Mouse (Mus musculus) frontal cortex, adult 2 months (tissue): ENCODE data around the gene Mcub. TPM values are rescaled to one million over a fixed set of nuclear protein-coding genes. Genes with fewer than 3 reads are reported as not detected.

Experiments
- DNase-seq, 2 experiments: peaks; one replicate each; pipeline ENCODE4 v3.0.0; 2022; ENCODE audit warnings: low spot score in 1 of 2; ENCODE audit errors: extremely low spot score in 1 of 2
- polyA plus RNA-seq: library from polyadenylated mRNA; depleted of rRNA; stranded (reverse); fragments of >200 nt; gene quantifications from 2 replicates; pipeline ENCODE4 v1.2.3, GENCODE M21; 2012; rRNA removed

The Mcub gene
- polyA plus RNA-seq, 1 experiment: 8.5 TPM

- DNase-seq: peak; percentile 20 to 50
These were observed 68.7 kb downstream of the Mcub start, which contains the start of gene Casp6 for GRCm38 (mm10) chr3:129901271-129901809. TSS of gene Casp6 (plus strand) at chr3:129901425.

GRCm38 (mm10) chr3:129898886-129899285, 71.1 kb downstream of the Mcub start:
- DNase-seq: no peak

DNA sequence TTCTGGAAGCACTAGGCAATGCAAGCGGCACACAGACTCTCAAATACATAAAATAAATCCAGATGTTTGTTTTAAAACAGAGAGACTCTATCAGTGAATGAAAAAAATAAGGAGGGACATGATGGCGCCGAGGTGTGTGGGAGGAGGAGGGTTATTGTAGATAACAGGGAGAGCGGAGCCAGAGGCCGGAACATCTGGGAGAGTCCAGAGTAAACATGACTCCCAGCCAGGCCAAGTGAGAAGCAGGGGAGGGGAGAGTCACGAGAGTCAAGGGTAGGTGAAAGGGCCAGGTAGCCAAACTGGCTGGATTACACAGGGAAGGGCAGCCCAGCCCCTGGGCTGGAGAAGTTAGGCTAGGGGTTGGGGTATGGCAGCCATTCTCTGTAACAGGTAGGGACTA, 73.4 kb downstream of the Mcub start:
- no peak for DNase-seq

DNA sequence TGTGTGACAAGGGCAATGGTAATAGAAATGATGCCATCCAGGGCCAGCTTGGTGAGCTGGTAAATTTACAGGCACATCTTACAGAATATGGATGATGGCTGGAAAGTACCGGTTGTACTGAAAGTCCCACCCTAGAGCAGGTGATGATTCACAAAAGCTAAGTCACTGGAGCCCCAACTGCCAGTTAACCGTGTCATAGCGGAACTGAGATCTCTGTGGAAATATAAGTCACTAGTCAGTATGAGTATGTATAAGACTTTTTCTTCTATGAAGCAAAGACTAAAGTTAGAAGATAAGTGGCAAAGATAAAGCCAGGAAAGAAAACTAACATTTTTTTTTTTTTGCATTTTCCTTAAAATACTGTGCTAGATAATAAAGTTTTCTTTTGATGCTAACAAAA, 76.9 kb downstream of the Mcub start:
- DNase-seq: no peak

DNA sequence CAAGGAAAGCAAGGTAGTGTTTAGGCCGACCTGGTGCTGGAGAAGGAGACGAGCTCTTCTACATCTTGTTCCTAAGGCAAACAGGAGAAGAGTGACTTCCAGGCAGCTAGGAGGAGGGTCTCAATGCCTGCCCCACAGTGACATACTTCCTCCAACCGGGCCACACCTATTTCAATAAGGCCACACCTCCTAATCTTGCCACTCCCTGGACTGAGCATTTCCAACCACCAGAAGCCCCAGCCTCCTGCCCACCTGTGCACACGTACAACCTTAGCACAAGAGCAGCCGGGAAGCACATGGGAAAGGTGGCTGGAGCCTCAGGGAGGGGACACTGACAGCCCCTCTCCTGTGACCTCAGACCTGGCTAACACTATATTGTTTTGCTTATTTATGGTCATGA, 78.0 kb downstream of the Mcub start:
- no peak for DNase-seq

DNA sequence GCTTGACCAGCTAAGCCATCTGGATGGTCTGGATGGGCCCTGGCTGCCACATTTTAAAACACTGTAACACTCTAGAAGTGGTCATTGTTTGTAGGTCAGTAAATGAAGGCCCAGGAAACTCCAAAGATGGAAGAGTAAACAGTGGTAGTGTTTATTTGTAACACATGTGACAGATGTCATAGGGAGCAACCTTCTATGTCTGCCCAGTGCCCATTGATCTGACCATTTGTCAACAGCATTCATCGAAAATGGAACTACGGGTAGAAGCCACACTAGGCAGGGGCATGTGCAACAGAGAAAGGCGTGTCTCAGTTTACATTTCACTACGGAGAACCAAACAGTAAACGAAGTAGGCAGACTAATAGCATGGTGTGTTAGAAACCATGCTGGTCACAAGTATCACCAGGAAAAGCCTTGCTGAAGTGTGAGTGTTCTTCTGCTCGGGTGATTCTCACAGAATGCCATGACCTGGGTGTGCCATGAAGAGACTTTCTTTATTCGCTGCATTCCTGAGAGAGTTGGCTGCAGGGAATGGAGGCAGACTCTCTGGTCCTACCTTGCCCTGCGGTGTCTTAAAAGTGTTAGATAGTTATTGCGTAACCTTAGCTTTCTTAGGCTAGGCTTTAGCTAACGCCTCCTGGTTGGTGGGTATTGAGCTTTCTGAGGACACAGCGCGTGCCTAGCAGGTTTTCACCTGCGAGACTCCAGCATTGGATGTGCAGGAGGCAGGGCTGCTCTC, 82.1 kb downstream of the Mcub start:
- DNase-seq: no peak

GRCm38 (mm10) chr3:129886430-129886829, 83.6 kb downstream of the Mcub start:
- DNase-seq: no peak

GRCm38 (mm10) chr3:129885577-129885976, 84.4 kb downstream of the Mcub start:
- DNase-seq: no peak

GRCm38 (mm10) chr3:129880925-129881593, 88.9 kb downstream of the Mcub start:
- no peak for DNase-seq

DNA sequence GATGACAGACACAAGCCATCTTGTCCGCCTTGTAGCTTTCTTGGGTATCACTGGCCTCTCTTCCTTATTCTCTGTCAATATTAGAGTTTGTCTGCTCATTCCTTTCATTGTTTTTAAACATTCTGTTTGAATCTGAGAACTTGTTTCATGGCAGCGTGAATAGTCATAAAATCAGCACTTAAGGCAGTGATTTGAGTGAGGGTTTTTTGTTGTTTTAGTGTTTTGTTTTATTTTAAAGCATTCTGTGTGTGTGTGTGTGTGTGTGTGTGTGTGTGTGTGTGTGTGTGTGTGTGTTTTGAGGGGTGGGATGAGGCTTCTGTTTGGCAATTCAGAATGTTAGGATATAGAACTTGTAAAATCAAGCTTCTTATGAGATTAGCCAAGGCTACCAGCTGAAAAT, 90.1 kb downstream of the Mcub start:
- no peak for DNase-seq

GRCm38 (mm10) chr3:129879131-129879757, 90.8 kb downstream of the Mcub start:
- DNase-seq: no peak

DNA sequence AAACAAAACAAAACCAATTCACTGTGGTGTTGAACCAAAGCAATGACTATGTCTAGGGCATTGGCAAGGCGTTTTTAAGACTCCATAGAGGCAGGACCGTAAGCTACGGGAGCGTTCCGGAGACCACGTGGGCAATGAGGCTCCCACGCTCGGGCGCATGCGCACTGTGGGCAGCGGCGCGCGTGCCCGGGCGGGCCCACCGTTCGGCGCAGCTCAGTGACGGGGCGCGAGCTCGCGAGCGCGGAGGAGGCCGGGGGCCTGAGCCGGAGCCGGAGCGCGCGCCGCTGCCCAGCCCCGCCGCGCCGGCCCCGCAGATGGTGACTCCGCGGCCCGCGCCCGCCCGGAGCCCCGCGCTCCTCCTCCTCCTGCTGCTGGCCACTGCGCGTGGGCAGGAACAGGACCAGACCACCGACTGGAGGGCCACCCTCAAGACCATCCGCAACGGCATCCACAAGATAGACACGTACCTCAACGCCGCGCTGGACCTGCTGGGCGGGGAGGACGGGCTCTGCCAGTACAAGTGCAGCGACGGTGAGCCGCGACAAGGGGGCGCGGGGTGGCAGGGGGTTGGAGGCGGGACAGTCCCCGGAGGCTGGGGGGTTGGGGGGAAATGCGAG, 91.5 kb downstream of the Mcub start, which contains the start of gene Pla2g12a:
Gene Pla2g12a, plus strand, starts transcription at position 202 of the 617 bp plus-strand sequence.
- peak; percentile 79 to 95 for DNase-seq

DNA sequence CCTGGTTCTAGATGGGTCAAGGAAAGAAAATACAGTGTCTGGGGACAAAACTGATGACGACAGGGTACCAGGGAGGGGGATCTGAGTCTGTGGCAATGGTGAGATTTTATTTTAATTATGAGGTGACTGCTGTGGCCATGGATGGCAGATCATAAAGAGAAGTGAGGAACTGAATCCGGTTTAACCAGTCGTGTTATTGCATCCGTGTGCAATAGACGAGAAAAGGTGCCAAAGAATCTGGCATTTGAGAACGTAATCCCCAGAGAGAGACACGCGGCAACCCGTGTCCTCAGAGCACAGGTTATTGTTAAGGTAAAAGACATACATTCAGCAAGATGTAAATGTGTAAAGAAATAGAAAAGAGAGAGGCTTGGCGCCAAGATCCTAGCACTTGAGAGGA, 92.7 kb downstream of the Mcub start:
- no peak for DNase-seq

Other genes starting within 250 kb of the Mcub start
- gene Egf, start 214.9 kb downstream of the Mcub start, polyA plus RNA-seq: 6.4 and 7.7 TPM in 2 replicates
- gene Lrit3, start 166.2 kb downstream of the Mcub start, polyA plus RNA-seq: 0.13 and 0.16 TPM in 2 replicates
- 0.66 and 0.86 TPM in 2 replicates for gene Rrh, start 147.6 kb downstream of the Mcub start, polyA plus RNA-seq
- 53.9 and 54.8 TPM in 2 replicates for gene Gar1, start 138.8 kb downstream of the Mcub start, polyA plus RNA-seq
- 0.06 TPM in 1 of 2 replicates, not detected in the other for gene Cfi, start 134.3 kb downstream of the Mcub start, polyA plus RNA-seq
- 31.4 and 33.6 TPM in 2 replicates for gene Pla2g12a, start 91.6 kb downstream of the Mcub start, polyA plus RNA-seq
- gene Casp6, start 68.8 kb downstream of the Mcub start, polyA plus RNA-seq: 14.6 and 16.4 TPM in 2 replicates
- gene Sec24b, start 91.3 kb upstream of the Mcub start, polyA plus RNA-seq: 69.0 and 70.4 TPM in 2 replicates
- gene Col25a1, start 161.3 kb upstream of the Mcub start, polyA plus RNA-seq: 9.7 and 12.2 TPM in 2 replicates